Mouse (Mus musculus) midbrain, postnatal 0 days (tissue): Measurements from ENCODE around the gene Kif13a. TPM values are rescaled to one million over a fixed set of nuclear protein-coding genes. Genes with fewer than 3 reads are reported as not detected.

Experiments used
- ATAC-seq: fragments of 200-750 bp; cut with Nextera tagmentation; 2 replicates; pipeline ENCODE4 v1.8.0; 2017; ENCODE audit warnings: moderate number of reproducible peaks, mild to moderate bottlenecking, moderate TSS enrichment, moderate library complexity; ENCODE audit not compliant: low FRiP score
- DNase-seq: peaks from one replicate; pipeline ENCODE4 v3.0.0-alpha.2; 2015; ENCODE audit warnings: low spot score
- H3K27ac ChIP-seq: fragments of 300-500 bp; sonication (generic); 2 replicates; pipeline ENCODE4 v1.5.1; 2014; ENCODE audit warnings: low read depth, mild to moderate bottlenecking, low read length, mixed read lengths
- H3K27me3 ChIP-seq: fragments of 300-500 bp; sonication (generic); 2 replicates; pipeline ENCODE4 v1.6.1; 2014; ENCODE audit warnings: low read length, control low read depth, mixed read lengths; ENCODE audit not compliant: insufficient read depth
- H3K36me3 ChIP-seq: fragments of 300-500 bp; sonication (generic); 2 replicates; pipeline ENCODE4 v1.6.1; 2014; ENCODE audit warnings: low read length, control low read depth, mixed read lengths; ENCODE audit not compliant: insufficient read depth
- H3K4me1 ChIP-seq: fragments of 300-500 bp; sonication (generic); 2 replicates; pipeline ENCODE4 v1.6.1; 2014; ENCODE audit warnings: mild to moderate bottlenecking, control low read depth, antibody characterized with exemption, low read length, mixed read lengths; ENCODE audit not compliant: insufficient read depth
- H3K4me2 ChIP-seq: fragments of 300-500 bp; sonication (generic); 2 replicates; pipeline ENCODE4 v1.6.1; 2014; ENCODE audit warnings: low read depth, mild to moderate bottlenecking, low read length, mixed read lengths; ENCODE audit not compliant: poor library complexity, severe bottlenecking
- H3K4me3 ChIP-seq: fragments of 300-500 bp; sonication (generic); 2 replicates; pipeline ENCODE4 v1.5.1; 2014; ENCODE audit warnings: low read depth, mild to moderate bottlenecking, low read length, moderate library complexity
- H3K9ac ChIP-seq: fragments of 300-500 bp; sonication (generic); replicated peaks from 2 replicates; pipeline ENCODE4 v1.6.1; 2014; ENCODE audit warnings: mild to moderate bottlenecking, low read length, moderate library complexity, mixed read lengths; ENCODE audit not compliant: poor library complexity, severe bottlenecking
- H3K9me3 ChIP-seq: fragments of 300-500 bp; sonication (generic); 2 replicates; pipeline ENCODE4 v1.6.1; 2016; ENCODE audit warnings: low read length, control low read depth
- CTCF ChIP-seq: IDR thresholded peaks from 2 replicates; pipeline ENCODE4 v1.5.1; 2016; ENCODE audit warnings: antibody characterized with exemption, mild to moderate bottlenecking
- WGBS: fragments of 180-500 bp; shearing (Covaris S2); extraction: QIAGEN DNeasy Blood & Tissue Kit; methylation state at CpG from one replicate; pipeline ENCODE4 v1.1.7; 2014; 5-methylcytosine and 5-hydroxymethylcytosine counted together
- polyA plus RNA-seq: library from polyadenylated mRNA; unstranded; fragments of >200 nt; fragmentation: Nextera tagmentation; extraction: Ambion mirVana; gene quantifications from 2 replicates; pipeline ENCODE4 v1.2.1, GENCODE M21; 2015
- total RNA-seq: library from RNA; depleted of rRNA; stranded (reverse); fragments of >200 nt; gene quantifications from 2 replicates; pipeline ENCODE4 v1.2.3, GENCODE M21; 2014

Kif13a gene
- total and polyA plus RNA-seq, 2 experiments from 2014 or later = 10.1 to 31.7 TPM

- Histone ChIP-seq H3K27ac (no peak overlapping the region), H3K36me3 (0 out of 2 replicates have a peak, but pooled peaks cover 4% of the 10 kb centered on the region), H3K4me3 (no peak overlapping the region), H3K9ac (no peak overlapping the region), H3K27me3 (no peaks in the 10 kb centered on the region), H3K4me1 (peaks cover 14% of the 10 kb centered on the region), H3K9me3 (no peaks in the 10 kb centered on the region), H3K4me2 (no peak overlapping the region)
- ATAC-seq (no peak), DNase-seq (no peak)
- TF ChIP-seq CTCF = no peak
Observed at GRCm38 (mm10) chr13:46721009-46721408, 208.7 kb downstream of the Kif13a start.

GRCm38 (mm10) chr13:46718893-46719400 is 210.7 kb downstream of the Kif13a start:
- H3K4me1 ChIP-seq = no peaks in the 10 kb centered on the region
- no peak overlapping the region for H3K27ac ChIP-seq
- no peak overlapping the region for H3K9ac ChIP-seq
- no peaks in the 10 kb centered on the region for H3K9me3 ChIP-seq
- DNase-seq (no peak), ATAC-seq (no peak)
- 0 out of 2 replicates have a peak, but pooled peaks cover 4% of the 10 kb centered on the region for H3K36me3 ChIP-seq
- H3K27me3 ChIP-seq = no peaks in the 10 kb centered on the region
- no peak overlapping the region for H3K4me2 ChIP-seq
- WGBS = 60% methylated on average over 5 of the region's 5 CpGs
- H3K4me3 ChIP-seq = no peak overlapping the region
- no peak for TF ChIP-seq CTCF

- Histone ChIP-seq H3K4me3 (no peak overlapping the region), H3K27me3 (no peaks in the 10 kb centered on the region), H3K36me3 (peaks cover 4% of the 10 kb centered on the region; the same call in 1 of the 2 replicates), H3K4me1 (no peaks in the 10 kb centered on the region), H3K9me3 (no peaks in the 10 kb centered on the region), H3K4me2 (no peak overlapping the region), H3K27ac (no peak overlapping the region), H3K9ac (no peak overlapping the region)
- no peak for TF ChIP-seq CTCF
- no peak for ATAC-seq
- no peak for DNase-seq
- 79% methylated on average over 3 of the region's 3 CpGs for WGBS
Observed at GRCm38 (mm10) chr13:46715976-46716639, 213.6 kb downstream of the Kif13a start.

- no peak for ATAC-seq
- Histone ChIP-seq H3K9me3 (no peaks in the 10 kb centered on the region), H3K9ac (no peak overlapping the region), H3K27ac (no peak overlapping the region), H3K27me3 (no peaks in the 10 kb centered on the region), H3K4me3 (no peak overlapping the region), H3K36me3 (peaks cover 13% of the 10 kb centered on the region; the same call in 1 of the 2 replicates), H3K4me1 (no peaks in the 10 kb centered on the region), H3K4me2 (no peak overlapping the region)
- no peak for DNase-seq
- TF ChIP-seq CTCF = no peak
- 70% methylated on average over 5 of the region's 5 CpGs for whole genome bisulfite sequencing
Observed at GRCm38 (mm10) chr13:46713486-46713885, 216.2 kb downstream of the Kif13a start.

DNA sequence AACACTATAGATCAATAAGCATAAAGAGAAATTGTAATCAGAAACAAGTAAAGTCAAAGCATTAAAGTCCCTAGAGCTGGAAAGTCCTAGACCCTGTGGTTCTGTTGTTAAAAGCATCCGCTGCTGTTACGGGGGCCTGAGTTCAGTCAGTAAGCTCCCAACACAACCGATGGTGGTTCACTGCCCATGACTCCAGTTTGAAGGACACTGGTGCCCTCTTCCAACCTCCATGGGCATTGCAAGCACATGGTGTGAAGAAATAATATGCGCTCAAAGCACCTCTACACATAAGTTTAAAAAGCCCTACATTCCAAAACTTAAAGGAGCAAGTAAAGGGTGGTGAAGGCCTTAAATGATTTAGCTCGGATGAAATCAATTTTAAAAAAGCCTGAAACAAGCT is 226.5 kb downstream of the Kif13a start:
- DNase-seq = peak; percentile 23
- H3K36me3 ChIP-seq = peaks cover 5% of the 10 kb centered on the region; the same call in 1 of the 2 replicates
- H3K4me1 ChIP-seq = no peaks in the 10 kb centered on the region

DNA sequence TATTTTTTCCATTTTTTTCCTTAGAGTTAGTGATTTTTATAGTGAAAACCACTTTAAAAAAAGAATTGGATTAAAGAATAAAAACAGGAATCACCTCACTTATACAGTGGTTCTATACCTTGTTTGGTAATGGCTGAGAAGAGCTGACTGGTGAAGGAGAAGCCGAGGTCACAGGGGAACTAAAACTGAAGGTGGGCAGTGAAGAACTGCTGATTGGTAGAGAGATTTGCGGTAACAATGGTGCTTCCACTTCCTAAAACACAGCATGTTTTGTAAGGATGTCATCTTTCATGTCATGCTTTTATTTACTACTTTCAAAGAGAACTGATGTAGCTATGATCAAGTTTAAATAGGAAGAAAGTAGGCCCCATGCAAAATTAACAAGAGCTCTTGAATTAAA is 228.2 kb downstream of the Kif13a start:
- no peak for ATAC-seq
- Histone ChIP-seq H3K4me2 (no peak overlapping the region), H3K36me3 (peaks cover 8% of the 10 kb centered on the region; the same call in 1 of the 2 replicates), H3K9ac (no peak overlapping the region), H3K27ac (no peak overlapping the region), H3K27me3 (no peaks in the 10 kb centered on the region), H3K9me3 (no peaks in the 10 kb centered on the region), H3K4me1 (no peaks in the 10 kb centered on the region), H3K4me3 (no peak overlapping the region)
- no peak for DNase-seq
- WGBS = 79% methylated on average over 2 of the region's 2 CpGs
- no peak for TF ChIP-seq CTCF

More for the DNA sequence above, 226.5 kb downstream of the Kif13a start:
- H3K4me3 ChIP-seq = no peak overlapping the region
- H3K27ac ChIP-seq = no peak overlapping the region
- peak; percentile 48 for TF ChIP-seq CTCF
- H3K27me3 ChIP-seq = no peaks in the 10 kb centered on the region
- whole genome bisulfite sequencing = 78% methylated on average over 5 of the region's 5 CpGs
- no peaks in the 10 kb centered on the region for H3K9me3 ChIP-seq
- ATAC-seq = no peak
- H3K4me2 ChIP-seq = no peak overlapping the region
- no peak overlapping the region for H3K9ac ChIP-seq
